Mouse (Mus musculus) liver, embryonic 14.5 days (tissue): ENCODE measurements around the gene Rbms3.

Experiments used
- CTCF ChIP-seq: IDR thresholded peaks from 2 replicates; pipeline ENCODE4 v1.5.1; 2016; ENCODE audit warnings: antibody characterized with exemption, low read depth, control low read depth
- EP300 ChIP-seq: IDR thresholded peaks from 2 replicates; pipeline ENCODE4 v1.6.1; 2016; ENCODE audit warnings: antibody characterized with exemption, low read depth

GRCm38 (mm10) chr9:116873976-116874320 is 755.8 kb downstream of the Rbms3 start:
- TF ChIP-seq CTCF (no peak), EP300 (no peak)
